Mouse (Mus musculus): ENCODE measurements around the gene Prc1. TPM values are rescaled to one million over a fixed set of nuclear protein-coding genes. Genes with fewer than 3 reads are reported as not detected.
"Not testable (repeated sequence)": the region's sequence is repeated elsewhere in the genome, so short reads cannot be mapped to it uniquely, and the experiment has no call there.

Prc1 gene
- polyA plus RNA-seq, 1 experiment = 1.0 TPM

DNA sequence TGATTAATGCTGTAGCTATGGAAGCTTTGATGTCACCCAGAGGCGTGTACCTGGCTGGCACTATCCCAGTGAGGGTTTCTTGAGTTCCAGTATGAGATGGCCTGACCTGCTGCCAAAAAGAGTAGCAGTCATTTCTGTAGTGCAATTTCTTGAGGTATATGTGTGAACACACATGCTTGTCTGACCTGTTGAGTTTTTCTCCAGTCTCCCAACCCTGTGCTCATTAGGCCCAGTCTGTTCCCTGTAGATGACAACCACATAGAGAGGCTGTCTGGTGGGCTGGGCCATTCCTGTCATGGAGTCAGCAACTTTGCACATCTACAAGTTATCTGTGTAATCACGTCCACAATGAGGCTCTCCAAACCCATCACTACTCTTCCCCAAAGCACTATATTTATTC is 21.5 kb downstream of the Prc1 start:
- Histone ChIP-seq H3K27me3 (ENCODE audit: control insufficient read depth, insufficient read depth, low read length) (no peaks in the 10 kb centered on the region), H3K4me3 (replicated peaks; ENCODE audit: insufficient read depth, low read depth, low read length) (no peak overlapping the region), H3K27ac (ENCODE audit: insufficient read depth, low read length) (no peak overlapping the region), H3K4me1 (ENCODE audit: control insufficient read depth, insufficient read depth, low read length) (no peaks in the 10 kb centered on the region)
- no peak for DNase-seq
- TF ChIP-seq POLR2A (IDR thresholded peaks at IDR 0.05; ENCODE audit: borderline replicate concordance, insufficient read depth, low read length) = no peak
- no peak for TF ChIP-seq CTCF (IDR thresholded peaks at IDR 0.05; ENCODE audit: borderline replicate concordance, insufficient read depth, low read depth, low read length)
- 76% methylated on average over 2 of the region's 2 CpGs for WGBS

DNA sequence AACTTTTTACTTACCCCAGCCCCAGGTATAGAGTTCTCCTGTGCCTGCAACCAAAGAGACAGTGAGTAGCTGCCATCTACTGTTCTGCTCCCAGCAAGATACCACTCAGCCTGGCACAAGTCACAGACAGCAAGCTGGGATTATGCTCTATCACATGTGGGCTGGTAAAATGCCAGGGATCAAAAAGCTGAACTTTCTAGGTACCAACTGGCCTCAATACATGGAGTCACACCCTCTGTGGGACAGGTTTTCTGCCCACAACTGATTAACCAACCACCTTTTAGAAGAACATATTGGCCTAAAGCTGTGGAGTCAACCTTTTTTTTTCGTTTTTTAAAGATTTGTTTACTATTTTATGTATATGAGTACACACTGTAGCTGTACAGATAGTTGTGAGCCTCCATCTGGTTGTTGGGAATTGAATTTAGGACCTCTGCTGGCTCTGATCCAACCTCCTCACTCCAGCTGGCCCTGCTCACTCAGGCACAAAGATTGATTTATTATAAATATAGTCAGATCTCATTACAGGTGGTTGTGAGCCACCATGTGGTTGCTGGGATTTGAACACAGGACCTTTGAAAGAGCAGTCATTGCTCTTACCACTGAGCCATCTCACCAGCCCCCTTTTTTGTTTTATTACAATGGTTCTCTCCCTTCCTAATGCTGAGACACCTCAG is 23.3 kb downstream of the Prc1 start:
- WGBS = 58% methylated on average over 1 of the region's 1 CpGs
- no peak overlapping the region for H3K27ac ChIP-seq (ENCODE audit: insufficient read depth, low read length)
- TF ChIP-seq CTCF (IDR thresholded peaks at IDR 0.05; ENCODE audit: borderline replicate concordance, insufficient read depth, low read depth, low read length) = no peak
- TF ChIP-seq POLR2A (IDR thresholded peaks at IDR 0.05; ENCODE audit: borderline replicate concordance, insufficient read depth, low read length) = no peak
- peaks cover 2% of the 10 kb centered on the region; the same call in 1 of the 2 replicates for H3K4me1 ChIP-seq (ENCODE audit: control insufficient read depth, insufficient read depth, low read length)
- no peak overlapping the region for H3K4me3 ChIP-seq (replicated peaks; ENCODE audit: insufficient read depth, low read depth, low read length)
- no peak for DNase-seq
- no peaks in the 10 kb centered on the region for H3K27me3 ChIP-seq (ENCODE audit: control insufficient read depth, insufficient read depth, low read length)

DNA sequence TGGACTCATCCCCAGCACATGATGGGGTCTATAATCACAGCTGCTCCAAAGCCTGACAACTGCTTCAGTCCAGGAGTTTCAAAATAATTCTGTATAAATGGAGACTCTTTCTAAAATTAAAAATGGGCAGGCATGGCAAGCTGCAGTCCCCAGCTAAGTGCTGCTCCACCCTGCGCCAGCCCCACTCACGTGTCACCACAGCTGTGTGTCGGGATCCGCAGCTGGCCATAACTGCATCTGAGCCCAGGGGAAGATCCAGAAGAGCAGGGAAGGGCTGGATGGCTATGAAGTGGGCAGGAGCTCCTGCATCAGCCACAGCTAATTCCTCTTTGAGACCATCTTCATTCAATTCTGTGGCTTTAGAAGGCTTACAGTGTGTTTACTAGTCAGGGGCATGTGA is 24.4 kb downstream of the Prc1 start:
- TF ChIP-seq POLR2A (IDR thresholded peaks at IDR 0.05; ENCODE audit: borderline replicate concordance, insufficient read depth, low read length) (no peak), CTCF (IDR thresholded peaks at IDR 0.05; ENCODE audit: borderline replicate concordance, insufficient read depth, low read depth, low read length) (no peak)
- no peaks in the 10 kb centered on the region for H3K27me3 ChIP-seq (ENCODE audit: control insufficient read depth, insufficient read depth, low read length)
- no peak overlapping the region for H3K27ac ChIP-seq (ENCODE audit: insufficient read depth, low read length)
- no peak for DNase-seq
- H3K4me3 ChIP-seq (replicated peaks; ENCODE audit: insufficient read depth, low read depth, low read length) = no peak overlapping the region
- peaks cover 2% of the 10 kb centered on the region; the same call in 1 of the 2 replicates for H3K4me1 ChIP-seq (ENCODE audit: control insufficient read depth, insufficient read depth, low read length)
- 88% methylated on average over 4 of the region's 4 CpGs for WGBS

DNA sequence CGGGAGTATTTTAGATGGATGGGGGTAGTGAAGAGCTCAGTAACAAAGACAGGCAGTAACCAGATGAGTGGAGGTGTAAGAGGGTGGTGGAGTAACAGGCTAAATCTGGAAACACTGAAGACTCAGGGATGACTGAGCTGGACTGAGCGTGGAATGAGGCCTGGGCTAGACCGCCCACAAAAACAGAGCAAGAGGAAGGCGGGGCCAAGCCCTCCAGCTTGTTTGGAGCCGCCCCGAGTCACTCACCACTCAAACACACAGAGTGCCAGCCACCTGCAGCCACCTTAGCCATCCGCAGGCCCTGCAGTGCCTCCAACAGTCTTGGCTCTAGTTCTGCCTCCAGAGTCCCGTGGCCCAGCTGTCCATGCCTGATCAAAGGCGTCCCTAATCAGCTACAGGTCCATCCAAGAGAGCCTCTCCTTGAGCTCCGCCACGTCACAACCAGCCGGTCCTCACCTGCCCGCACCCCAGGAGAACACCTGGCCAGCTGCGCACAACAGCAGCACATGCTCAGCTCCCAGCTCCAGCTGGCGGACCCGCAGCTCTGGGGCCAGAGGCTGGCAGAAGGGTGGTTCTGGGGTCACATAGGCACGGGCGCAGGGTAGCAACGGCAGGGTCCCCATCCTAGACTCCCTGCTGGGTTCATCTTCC is 25.7 kb downstream of the Prc1 start:
- 70% methylated on average over 19 of the region's 19 CpGs for WGBS
- no peak for DNase-seq
- H3K27ac ChIP-seq (ENCODE audit: insufficient read depth, low read length) = no peak overlapping the region
- H3K27me3 ChIP-seq (ENCODE audit: control insufficient read depth, insufficient read depth, low read length) = no peaks in the 10 kb centered on the region
- H3K4me3 ChIP-seq (replicated peaks; ENCODE audit: insufficient read depth, low read depth, low read length) = no peak overlapping the region
- H3K4me1 ChIP-seq (ENCODE audit: control insufficient read depth, insufficient read depth, low read length) = peaks cover 2% of the 10 kb centered on the region; the same call in 1 of the 2 replicates
- TF ChIP-seq POLR2A (IDR thresholded peaks at IDR 0.05; ENCODE audit: borderline replicate concordance, insufficient read depth, low read length) = no peak
- TF ChIP-seq CTCF (IDR thresholded peaks at IDR 0.05; ENCODE audit: borderline replicate concordance, insufficient read depth, low read depth, low read length) = no peak

DNA sequence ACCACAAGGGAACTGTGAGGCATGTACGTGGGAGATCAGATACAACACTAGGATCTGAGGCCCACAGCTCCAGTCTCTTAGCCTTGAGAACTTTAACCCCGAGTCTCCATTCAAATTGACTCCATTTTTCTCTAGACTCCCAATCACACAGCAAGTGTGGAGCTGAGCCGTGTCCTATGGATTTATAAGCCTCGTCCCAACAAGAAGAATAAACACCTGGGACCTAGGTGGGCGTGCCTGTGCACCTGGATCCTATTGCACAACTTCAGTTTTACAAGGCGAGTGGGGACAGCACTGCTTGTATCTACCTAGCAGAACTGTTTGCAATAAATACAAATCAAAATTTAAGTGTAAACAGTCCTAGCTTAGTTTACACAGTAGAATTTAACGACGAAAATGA is 29.1 kb downstream of the Prc1 start:
- TF ChIP-seq CTCF (IDR thresholded peaks at IDR 0.05; ENCODE audit: borderline replicate concordance, insufficient read depth, low read depth, low read length) (no peak), POLR2A (IDR thresholded peaks at IDR 0.05; ENCODE audit: borderline replicate concordance, insufficient read depth, low read length) (no peak)
- peak overlapping the region; percentile 39; the same call in 1 of the 2 replicates for H3K27ac ChIP-seq (ENCODE audit: insufficient read depth, low read length)
- 13% methylated on average over 8 of the region's 8 CpGs for WGBS
- no peaks in the 10 kb centered on the region for H3K27me3 ChIP-seq (ENCODE audit: control insufficient read depth, insufficient read depth, low read length)
- peaks cover 2% of the 10 kb centered on the region; the same call in 1 of the 2 replicates for H3K4me1 ChIP-seq (ENCODE audit: control insufficient read depth, insufficient read depth, low read length)
- H3K4me3 ChIP-seq (replicated peaks; ENCODE audit: insufficient read depth, low read depth, low read length) = peak overlapping the region; percentile 77
- DNase-seq = no peak

DNA sequence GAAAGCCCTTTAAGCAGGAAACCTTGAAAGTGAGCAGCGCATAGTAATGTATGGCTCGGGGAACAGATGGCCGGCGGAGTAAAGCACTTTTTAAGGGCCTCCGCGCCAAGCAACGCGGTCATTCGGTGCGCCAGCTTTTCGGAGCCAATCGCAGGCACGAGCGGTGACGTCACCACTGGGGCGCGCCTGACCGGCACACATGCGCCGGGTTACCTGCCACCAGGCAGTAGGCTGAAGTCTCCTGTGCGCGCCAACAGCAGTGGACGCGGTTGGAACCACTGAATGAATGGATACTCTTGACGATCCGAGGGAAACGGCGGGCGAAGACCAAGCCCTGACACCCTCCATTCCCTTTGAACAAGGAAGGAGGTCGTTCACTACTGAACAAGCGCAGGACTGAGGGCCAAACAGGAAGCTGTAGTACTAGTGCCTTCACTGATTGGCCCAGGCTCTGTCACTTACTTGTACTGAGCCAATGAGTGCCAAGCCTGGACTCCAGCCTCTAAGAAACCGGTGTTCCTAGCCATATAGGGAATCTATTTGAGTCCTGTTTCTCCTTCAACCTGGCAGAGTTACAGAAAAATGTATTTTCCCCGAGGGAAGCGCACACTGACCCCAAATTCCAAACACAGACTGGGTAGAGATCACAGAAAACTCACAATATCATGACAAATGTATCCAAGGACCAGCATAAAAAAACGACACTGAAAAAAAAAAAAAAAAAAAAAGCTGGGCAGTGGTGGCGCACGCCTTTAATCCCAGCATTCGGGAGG is 30.0 kb downstream of the Prc1 start, which contains the start of gene Rccd1:
Gene Rccd1 (minus strand): TSS at position 412 of the 773 bp plus-strand sequence.
- Histone ChIP-seq H3K4me3 (replicated peaks; ENCODE audit: insufficient read depth, low read depth, low read length) (peak within 1 kb of the TSS; percentile 77), H3K27ac (ENCODE audit: insufficient read depth, low read length) (peak within 1 kb of the TSS; percentile 82), H3K4me1 (ENCODE audit: control insufficient read depth, insufficient read depth, low read length) (peaks cover 2% of the 10 kb centered on the region; the same call in 1 of the 2 replicates), H3K27me3 (ENCODE audit: control insufficient read depth, insufficient read depth, low read length) (no peaks in the 10 kb centered on the region)
- TF ChIP-seq CTCF (IDR thresholded peaks at IDR 0.05; ENCODE audit: borderline replicate concordance, insufficient read depth, low read depth, low read length) (no peak), POLR2A (IDR thresholded peaks at IDR 0.05; ENCODE audit: borderline replicate concordance, insufficient read depth, low read length) (peak; percentile 89)
- peak; percentile 97 to 98 for DNase-seq
- 2% methylated on average over 38 of the region's 38 CpGs for WGBS

DNA sequence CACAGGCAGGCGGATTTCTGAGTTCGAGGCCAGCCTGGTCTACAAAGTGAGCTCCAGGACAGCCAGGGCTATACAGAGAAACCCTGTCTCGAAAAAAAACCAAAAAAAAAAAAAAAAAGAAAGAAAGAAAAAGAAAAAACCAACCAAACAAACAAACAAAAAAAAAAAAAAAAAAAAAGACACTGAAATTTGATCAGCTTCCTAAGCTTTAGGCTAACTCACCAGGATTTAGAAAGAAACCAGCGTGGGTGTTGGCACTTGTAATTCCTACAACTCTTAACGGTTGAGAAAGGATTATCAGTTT is 30.5 kb downstream of the Prc1 start:
- H3K27me3 ChIP-seq (ENCODE audit: control insufficient read depth, insufficient read depth, low read length); H3K4me1 ChIP-seq (ENCODE audit: control insufficient read depth, insufficient read depth, low read length); DNase-seq; H3K4me3 ChIP-seq (replicated peaks; ENCODE audit: insufficient read depth, low read depth, low read length); H3K27ac ChIP-seq (ENCODE audit: insufficient read depth, low read length): not testable (repeated sequence)
- 38% methylated on average over 5 of the region's 5 CpGs for WGBS

Data from cerebellum, adult 2 months (tissue).